Mouse (Mus musculus) ES-Bruce4 (cell line): ENCODE measurements at regions not wholly inside any gene's neighbourhood (a gene's known extent, or its start where the extent isn't known, plus 50 kb on each side); places are given as distances from the start of the nearest gene placed in this dataset.

Source experiments
- CTCF ChIP-seq: IDR thresholded peaks from one replicate; pipeline ENCODE4 v1.8.1; 2011; ENCODE audit warnings: low read depth, low read length
- EP300 ChIP-seq: IDR thresholded peaks from 2 replicates; pipeline ENCODE4 v1.6.1; 2011; ENCODE audit warnings: low read depth, low read length; ENCODE audit not compliant: insufficient read depth
- POLR2A ChIP-seq: IDR thresholded peaks from one replicate; pipeline ENCODE4 v1.8.1; 2011; ENCODE audit warnings: low read length; ENCODE audit not compliant: insufficient read depth

DNA sequence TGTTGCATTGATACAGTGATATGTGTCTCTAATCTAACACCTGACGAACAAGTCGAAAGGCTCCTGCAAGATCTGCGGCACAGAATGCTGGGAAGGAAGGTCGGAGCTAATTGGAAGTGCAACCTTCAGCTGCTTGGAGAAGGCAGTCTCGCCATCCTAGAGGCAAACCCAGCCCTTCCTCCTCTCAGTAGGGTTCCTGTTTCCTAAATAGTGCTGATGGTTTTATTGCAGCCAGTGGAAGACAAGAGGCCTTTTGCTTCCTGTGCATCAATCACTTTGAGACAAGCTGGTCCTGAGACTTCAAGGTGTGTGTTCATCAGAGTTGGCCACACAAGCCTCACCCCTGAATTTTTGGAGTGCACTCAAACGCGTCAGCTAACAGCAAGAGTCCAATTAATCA, 228.4 kb upstream of the Srek1ip1 start:
- TF ChIP-seq CTCF (no peak), EP300 (no peak), POLR2A (no peak)
